Mouse (Mus musculus): Measurements from ENCODE around the gene Oxgr1. TPM values are rescaled to one million over a fixed set of nuclear protein-coding genes. Genes with fewer than 3 reads are reported as not detected.

Oxgr1 gene
- total RNA-seq, 2 experiments from 2014 or later, result 0.10 TPM; not detected in 1

GRCm38 (mm10) chr14:119980698-119981235, 61.5 kb downstream of the Oxgr1 start:
- no peak for DNase-seq

Other genes with a start within 250 kb of the Oxgr1 start
- gene Mbnl2, start 233.2 kb upstream of the Oxgr1 start, total RNA-seq (2021), result 100 to 1,000 TPM; 249 TPM

Measured in layer of hippocampus, postnatal 36 days (tissue).